12 mouse cellular contexts compared by ENCODE assay signal in the genomic region with DNA sequence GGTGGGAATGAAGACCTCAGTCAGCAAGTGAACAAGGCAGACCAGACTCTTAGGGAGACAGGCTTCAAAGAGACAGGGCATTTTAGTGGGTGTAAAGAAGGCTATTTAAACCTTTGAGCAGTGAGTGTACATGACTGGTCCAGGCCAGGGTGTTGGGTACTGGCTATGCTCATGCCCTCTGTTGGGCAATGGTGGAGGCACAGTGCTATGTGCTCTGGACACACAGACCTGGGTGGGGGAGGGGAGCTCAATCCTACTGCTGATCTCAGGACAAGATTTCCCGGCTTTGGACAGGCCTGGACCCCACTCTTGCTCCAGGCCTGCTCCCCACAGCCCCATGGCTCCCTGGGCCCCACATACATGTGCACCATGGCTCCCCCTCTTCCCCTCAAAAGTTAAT.
DNase-seq lines count a peak whose midpoint lies in the region; ATAC-seq and TF ChIP-seq lines count a peak whose summit lies in the region.
"Had no signal": no experiment of that assay in that cellular context is flagged by ENCODE, and none has a peak within 500 bp of the region (broad histone marks: within the 10 kb centered on the region; RNA-seq: fewer than 3 reads in every experiment).

No protein-coding gene starts in this region.

- H3K36me3 ChIP-seq in kidney, postnatal 0 days (ENCODE audit: insufficient read depth, low read length), result no peaks in the 10 kb centered on the region
- H3K36me3 ChIP-seq in kidney, embryonic 16.5 days (ENCODE audit: insufficient read depth, low read length), result no peaks in the 10 kb centered on the region
- no peaks in the 10 kb centered on the region for H3K36me3 ChIP-seq in ES-Bruce4 (ENCODE audit: control insufficient read depth, insufficient read depth, low read length, poor library complexity, severe bottlenecking)
- no peaks in the 10 kb centered on the region for H3K36me3 ChIP-seq in forebrain, embryonic 13.5 days (ENCODE audit: poor library complexity, severe bottlenecking)
- H3K36me3 ChIP-seq: liver, embryonic 13.5 days had no signal

- no peaks in the 10 kb centered on the region for H3K4me1 ChIP-seq in kidney, postnatal 0 days (replicated peaks; ENCODE audit: insufficient read depth, low read length)
- H3K4me1 ChIP-seq in kidney, embryonic 16.5 days (ENCODE audit: insufficient read depth, low read length), result no peaks in the 10 kb centered on the region
- no peaks in the 10 kb centered on the region for H3K4me1 ChIP-seq in ES-Bruce4 (ENCODE audit: control insufficient read depth, insufficient read depth, low read length)
- peaks cover 33% of the 10 kb centered on the region for H3K4me1 ChIP-seq in forebrain, embryonic 13.5 days
- H3K4me1 ChIP-seq: liver, embryonic 13.5 days had no signal

- no peak overlapping the region for H3K4me3 ChIP-seq in kidney, postnatal 0 days (replicated peaks; ENCODE audit: low read depth, low read length)
- H3K4me3 ChIP-seq in kidney, embryonic 16.5 days (ENCODE audit: low read length), result no peak overlapping the region
- no peak overlapping the region for H3K4me3 ChIP-seq in ES-Bruce4 (ENCODE audit: low read depth, low read length)
- H3K4me3 ChIP-seq in forebrain, embryonic 13.5 days, result no peak overlapping the region
- no peak overlapping the region for H3K4me3 ChIP-seq in gastrocnemius, adult 2 months
- H3K4me3 ChIP-seq: left cerebral cortex, adult 2 months; liver, embryonic 13.5 days had no signal

- no peak for DNase-seq in kidney, postnatal 0 days (ENCODE audit: low spot score)
- DNase-seq in ES-CJ7 (ENCODE audit: low read depth, low spot score), result peak; percentile 39
- DNase-seq in gastrocnemius, adult 2 months, result no peak
- no peak for DNase-seq in gastrocnemius, postnatal 14 days
- no peak for DNase-seq in thymus, postnatal 14 days
- DNase-seq: gastrocnemius, postnatal 25 days; kidney, adult 18-20 months; liver, embryonic 13.5 days had no signal

- no peak overlapping the region for H3K9ac ChIP-seq in kidney, postnatal 0 days (ENCODE audit: low read depth, low read length)
- no peak overlapping the region for H3K9ac ChIP-seq in kidney, embryonic 16.5 days (replicated peaks; ENCODE audit: low read length)
- no peak overlapping the region for H3K9ac ChIP-seq in ES-Bruce4 (ENCODE audit: low read depth, poor library complexity, severe bottlenecking)
- no peak overlapping the region for H3K9ac ChIP-seq in forebrain, embryonic 13.5 days
- H3K9ac ChIP-seq: liver, embryonic 13.5 days had no signal

- no peak for TF ChIP-seq EP300 in ES-Bruce4 (IDR thresholded peaks at IDR 0.05; ENCODE audit: insufficient read depth, low read depth, low read length)

- H3K27me3 ChIP-seq in kidney, postnatal 0 days (ENCODE audit: insufficient read depth, low read length), result no peaks in the 10 kb centered on the region
- H3K27me3 ChIP-seq in kidney, embryonic 16.5 days (ENCODE audit: insufficient read depth, low read length), result no peaks in the 10 kb centered on the region
- H3K27me3 ChIP-seq in ES-Bruce4 (ENCODE audit: control insufficient read depth, insufficient read depth, low read length, poor library complexity, severe bottlenecking), result no peaks in the 10 kb centered on the region
- H3K27me3 ChIP-seq in forebrain, embryonic 13.5 days, result no peaks in the 10 kb centered on the region
- H3K27me3 ChIP-seq: liver, embryonic 13.5 days had no signal

- no peak overlapping the region for H3K27ac ChIP-seq in kidney, postnatal 0 days
- no peak overlapping the region for H3K27ac ChIP-seq in kidney, embryonic 16.5 days (ENCODE audit: low read length)
- no peak overlapping the region for H3K27ac ChIP-seq in ES-Bruce4 (ENCODE audit: insufficient read depth, low read length)
- H3K27ac ChIP-seq in forebrain, embryonic 13.5 days, result no peak overlapping the region
- no peak overlapping the region for H3K27ac ChIP-seq in gastrocnemius, adult 2 months
- H3K27ac ChIP-seq: left cerebral cortex, adult 2 months; liver, embryonic 13.5 days had no signal

- ATAC-seq in kidney, postnatal 0 days (replicated peaks; ENCODE audit: low FRiP score, low read depth), result no peak
- no peak for ATAC-seq in kidney, embryonic 16.5 days (ENCODE audit: low FRiP score, low TSS enrichment)
- ATAC-seq in forebrain, embryonic 13.5 days, result peak; percentile 48; the same call in 1 of the 2 replicates

- WGBS in kidney, postnatal 0 days, result 38% methylated on average over 1 of the region's 1 CpGs
- WGBS in kidney, embryonic 16.5 days, result 18% methylated on average over 1 of the region's 1 CpGs
- WGBS in forebrain, embryonic 13.5 days, result 21% methylated on average over 1 of the region's 1 CpGs

- H3K9me3 ChIP-seq in kidney, postnatal 0 days (replicated peaks; ENCODE audit: low read length), result no peaks in the 10 kb centered on the region
- H3K9me3 ChIP-seq in kidney, embryonic 16.5 days (ENCODE audit: low read length), result no peaks in the 10 kb centered on the region
- no peaks in the 10 kb centered on the region for H3K9me3 ChIP-seq in ES-Bruce4 (replicated peaks; ENCODE audit: control insufficient read depth, insufficient read depth, low read length, poor library complexity, severe bottlenecking)
- H3K9me3 ChIP-seq in forebrain, embryonic 13.5 days (replicated peaks), result no peaks in the 10 kb centered on the region
- H3K9me3 ChIP-seq: liver, embryonic 13.5 days had no signal

- intact Hi-C loops in gastrocnemius, adult 2 months (cut with DNase I), result no loop called here
- intact Hi-C loops in gastrocnemius, postnatal 14 days (cut with DNase I; ENCODE audit: low total_unique reads), result no loop called here

- TF ChIP-seq CTCF in kidney, postnatal 0 days (IDR thresholded peaks at IDR 0.05; ENCODE audit: low read depth), result peak; percentile 25; the same call in 1 of the 2 replicates
- peak; percentile 12 for TF ChIP-seq CTCF in ES-Bruce4 (IDR thresholded peaks at IDR 0.05; ENCODE audit: low read depth, low read length)
- no peak for TF ChIP-seq CTCF in gastrocnemius, adult 2 months (IDR thresholded peaks at IDR 0.05)

- TF ChIP-seq POLR2A in ES-Bruce4 (IDR thresholded peaks at IDR 0.05; ENCODE audit: insufficient read depth, low read length), result no peak

- H3K4me2 ChIP-seq in kidney, postnatal 0 days (ENCODE audit: low read length), result no peak overlapping the region
- H3K4me2 ChIP-seq in kidney, embryonic 16.5 days (replicated peaks; ENCODE audit: low read depth, low read length), result no peak overlapping the region
- H3K4me2 ChIP-seq in forebrain, embryonic 13.5 days, result no peak overlapping the region
- H3K4me2 ChIP-seq: liver, embryonic 13.5 days had no signal
